Comparison of ENCODE assay signal across 20 mouse cellular contexts in genomic region chr8:57569886-57570285, GRCm38 (mm10). TPM values are rescaled to one million over a fixed set of nuclear protein-coding genes. Genes with fewer than 3 reads are reported as not detected.
DNase-seq lines count a peak whose midpoint lies in the region; ATAC-seq and TF ChIP-seq lines count a peak whose summit lies in the region.
"Had no signal": no experiment of that assay in that cellular context is flagged by ENCODE, and none has a peak within 500 bp of the region (broad histone marks: within the 10 kb centered on the region; RNA-seq: fewer than 3 reads in every experiment).

No protein-coding gene starts in this region.

- H3K4me1 ChIP-seq in forebrain, embryonic 13.5 days = peaks cover 14% of the 10 kb centered on the region
- H3K4me1 ChIP-seq in forebrain, embryonic 10.5 days = peaks cover 19% of the 10 kb centered on the region
- H3K4me1 ChIP-seq in embryonic facial prominence, embryonic 15.5 days = peaks cover 24% of the 10 kb centered on the region
- H3K4me1 ChIP-seq: heart, embryonic 10.5 days; intestine, embryonic 15.5 days had no signal

- no peak overlapping the region for H3K27ac ChIP-seq in forebrain, embryonic 13.5 days
- H3K27ac ChIP-seq in forebrain, embryonic 10.5 days = no peak overlapping the region
- H3K27ac ChIP-seq in layer of hippocampus, adult 2 months = peak overlapping the region; percentile 5; the same call in 1 of the 2 replicates
- peak overlapping the region; percentile 60; the same call in 1 of the 2 replicates for H3K27ac ChIP-seq in embryonic facial prominence, embryonic 15.5 days (replicated peaks)
- H3K27ac ChIP-seq: gastrocnemius, adult 2 months; heart, embryonic 10.5 days; intestine, embryonic 15.5 days; midbrain, embryonic 12.5 days had no signal

- no peak for TF ChIP-seq CTCF in layer of hippocampus, adult 2 months (conservative IDR thresholded peaks at IDR 0.05)

- WGBS in forebrain, embryonic 13.5 days = 79% methylated on average over 6 of the region's 6 CpGs
- WGBS in forebrain, embryonic 10.5 days = 92% methylated on average over 6 of the region's 6 CpGs
- 41% methylated on average over 6 of the region's 6 CpGs for WGBS in embryonic facial prominence, embryonic 15.5 days

- H3K4me2 ChIP-seq in forebrain, embryonic 13.5 days = no peak overlapping the region
- H3K4me2 ChIP-seq in embryonic facial prominence, embryonic 15.5 days (replicated peaks) = 0 out of 2 replicates have a peak overlapping the region, but pooled peaks have one; percentile 15
- H3K4me2 ChIP-seq: intestine, embryonic 15.5 days; midbrain, embryonic 12.5 days had no signal

- peak; percentile 60 for ATAC-seq in forebrain, embryonic 13.5 days
- no peak; the same call in 1 of the 2 replicates for ATAC-seq in embryonic facial prominence, embryonic 15.5 days (ENCODE audit: insufficient number of reproducible peaks, low FRiP score, low TSS enrichment, low read depth)

- H3K9me3 ChIP-seq in forebrain, embryonic 13.5 days (replicated peaks) = no peaks in the 10 kb centered on the region
- no peaks in the 10 kb centered on the region for H3K9me3 ChIP-seq in forebrain, embryonic 10.5 days
- H3K9me3 ChIP-seq in embryonic facial prominence, embryonic 15.5 days (replicated peaks) = no peaks in the 10 kb centered on the region
- H3K9me3 ChIP-seq: G1E; heart, embryonic 10.5 days; hindbrain, embryonic 10.5 days; intestine, embryonic 15.5 days; midbrain, embryonic 12.5 days had no signal

- H3K36me3 ChIP-seq in forebrain, embryonic 13.5 days (ENCODE audit: poor library complexity, severe bottlenecking) = no peaks in the 10 kb centered on the region
- peaks cover 7% of the 10 kb centered on the region; the same call in 1 of the 2 replicates for H3K36me3 ChIP-seq in forebrain, embryonic 10.5 days (replicated peaks)
- H3K36me3 ChIP-seq in embryonic facial prominence, embryonic 15.5 days = no peaks in the 10 kb centered on the region
- H3K36me3 ChIP-seq: heart, embryonic 10.5 days; hindbrain, embryonic 10.5 days; intestine, embryonic 15.5 days; midbrain, embryonic 12.5 days had no signal

- H3K27me3 ChIP-seq in forebrain, embryonic 13.5 days = no peaks in the 10 kb centered on the region
- H3K27me3 ChIP-seq in forebrain, embryonic 10.5 days (ENCODE audit: poor library complexity, severe bottlenecking) = no peaks in the 10 kb centered on the region
- no peaks in the 10 kb centered on the region for H3K27me3 ChIP-seq in embryonic facial prominence, embryonic 15.5 days
- H3K27me3 ChIP-seq: CH12.LX; intestine, embryonic 15.5 days; midbrain, embryonic 12.5 days had no signal

- H3K4me3 ChIP-seq in forebrain, embryonic 13.5 days = no peak overlapping the region
- H3K4me3 ChIP-seq in forebrain, embryonic 10.5 days = no peak overlapping the region
- H3K4me3 ChIP-seq in layer of hippocampus, adult 2 months = no peak overlapping the region
- H3K4me3 ChIP-seq in embryonic facial prominence, embryonic 15.5 days (replicated peaks) = no peak overlapping the region
- H3K4me3 ChIP-seq: erythroblast, embryonic 14.5 days; gastrocnemius, adult 2 months; heart, embryonic 10.5 days; hindbrain, embryonic 10.5 days; intestine, embryonic 15.5 days; midbrain, embryonic 12.5 days had no signal

- no peak for DNase-seq in forebrain, embryonic 10.5 days (ENCODE audit: extremely low spot score, low spot score)
- no peak for DNase-seq in layer of hippocampus, adult 2 months (ENCODE audit: low spot score in 2 of 2)
- no peak for DNase-seq in layer of hippocampus, adult 18-20 months (ENCODE audit: low spot score in 2 of 2)
- peak; percentile 30 for DNase-seq in Muller cell, postnatal 12 days (ENCODE audit: inconsistent ontology term)
- no peak for DNase-seq in right cerebral cortex, postnatal 14 days
- DNase-seq: adrenal gland, adult 2 months; B cell, adult 2 months; lung, postnatal 10 days; thymus, adult 18-20 months; thymus, postnatal 36 days had no signal

- no peak overlapping the region for H3K9ac ChIP-seq in forebrain, embryonic 13.5 days
- no peak overlapping the region for H3K9ac ChIP-seq in embryonic facial prominence, embryonic 15.5 days
- H3K9ac ChIP-seq: intestine, embryonic 15.5 days; midbrain, embryonic 12.5 days had no signal

RNA-seq across cellular contexts. Expression of gene Hmgb2, which starts 58.2 kb away (rescaled TPM):
- 482 and 552 TPM in 2 replicates for polyA plus RNA-seq in forebrain, embryonic 13.5 days (2015; fragmentation: Nextera tagmentation; extraction: Ambion mirVana)
- 671 and 721 TPM in 2 replicates for polyA plus RNA-seq in forebrain, embryonic 10.5 days (2016; fragmentation: Nextera tagmentation; extraction: Ambion mirVana)
- 1 to 10 TPM; 7.4 to 8.5 TPM for total RNA-seq in layer of hippocampus, adult 2 months (2021)
- total RNA-seq in layer of hippocampus, adult 18-20 months (2021) = 1 to 10 TPM; 4.9 to 7.4 TPM
- polyA plus RNA-seq in embryonic facial prominence, embryonic 15.5 days (2015; fragmentation: Nextera tagmentation; extraction: Ambion mirVana) = 277 and 280 TPM in 2 replicates

Comparison
In these comparisons a context has a peak if more than half of its experiments do, and no peak if none do; other contexts are left out.
1. H3K27ac ChIP-seq: peak in layer of hippocampus, adult 2 months (single experiment) and embryonic facial prominence, embryonic 15.5 days (single experiment); none in forebrain, embryonic 13.5 days (single experiment) and forebrain, embryonic 10.5 days (single experiment).